Mouse (Mus musculus) heart, adult 2 months (tissue): ENCODE measurements around the gene Ahdc1. TPM values are rescaled to one million over a fixed set of nuclear protein-coding genes. Genes with fewer than 3 reads are reported as not detected.

Experiments used
- DNase-seq, 2 experiments: peaks; one replicate each; pipeline ENCODE4 v3.0.0; 2021
- H3K27ac ChIP-seq: fragments of 200-600 bp; 2 replicates; pipeline ENCODE4 v1.8.1; 2022
- H3K27me3 ChIP-seq: fragments of 200-500 bp; 2 replicates; pipeline ENCODE4 v1.6.1; 2012; ENCODE audit warnings: mild to moderate bottlenecking, low read length, inconsistent platforms, mixed read lengths; ENCODE audit not compliant: control insufficient read depth, insufficient read depth
- H3K36me3 ChIP-seq: fragments of 200-500 bp; 2 replicates; pipeline ENCODE4 v1.6.1; 2012; ENCODE audit warnings: low read length, inconsistent platforms; ENCODE audit not compliant: control insufficient read depth, insufficient read depth
- H3K4me1 ChIP-seq: fragments of 200-500 bp; 2 replicates; pipeline ENCODE4 v1.6.1; 2011; ENCODE audit warnings: low read length; ENCODE audit not compliant: control insufficient read depth, insufficient read depth
- H3K4me3 ChIP-seq: fragments of 200-600 bp; 2 replicates; pipeline ENCODE4 v1.8.1; 2022
- H3K79me2 ChIP-seq: fragments of 200-500 bp; replicated peaks from 2 replicates; pipeline ENCODE4 v1.6.1; 2012; ENCODE audit warnings: mild to moderate bottlenecking, inconsistent platforms, low read length, moderate library complexity, mixed read lengths; ENCODE audit not compliant: control insufficient read depth, insufficient read depth
- H3K9ac ChIP-seq: fragments of 200-500 bp; 2 replicates; pipeline ENCODE4 v1.6.1; 2012; ENCODE audit warnings: low read depth, mild to moderate bottlenecking, control low read depth, inconsistent platforms, low read length, mixed read lengths
- CTCF ChIP-seq: fragments of 200-600 bp; IDR thresholded peaks from 2 replicates; pipeline ENCODE4 v1.8.1; 2022; ENCODE audit warnings: antibody characterized with exemption, mild to moderate bottlenecking, moderate library complexity
- EP300 ChIP-seq: fragments of 200-500 bp; IDR thresholded peaks from 2 replicates; pipeline ENCODE4 v1.6.1; 2011; ENCODE audit warnings: low read depth, low read length, control low read depth; ENCODE audit not compliant: insufficient read depth
- POLR2A ChIP-seq: fragments of 200-500 bp; IDR thresholded peaks from 2 replicates; pipeline ENCODE4 v1.6.1; 2011; ENCODE audit warnings: mild to moderate bottlenecking, low read depth, low read length, control low read depth; ENCODE audit not compliant: insufficient read depth
- WGBS: fragments of 180-500 bp; shearing (Covaris S2); methylation state at CpG from one replicate; pipeline ENCODE4 v1.1.7; 2018; 5-methylcytosine and 5-hydroxymethylcytosine counted together
- intact Hi-C: fragments of 180-260 bp; cut with DNase I; formaldehyde crosslinking; loops from one replicate; pipeline ENCODE4 v1.15.1; 2025
- polyA plus RNA-seq: library from polyadenylated mRNA; depleted of rRNA; stranded (reverse); fragments of >200 nt; gene quantifications from 2 replicates; pipeline ENCODE4 v1.2.3, GENCODE M21; 2012
- total RNA-seq, 2 experiments: library from RNA; stranded (reverse); gene quantifications; 2 replicates each; pipeline ENCODE4 v1.2.3; 2021

The Ahdc1 gene
- total and polyA plus RNA-seq, 3 experiments: 21.8 to 50.9 (median 42.6) TPM

DNA sequence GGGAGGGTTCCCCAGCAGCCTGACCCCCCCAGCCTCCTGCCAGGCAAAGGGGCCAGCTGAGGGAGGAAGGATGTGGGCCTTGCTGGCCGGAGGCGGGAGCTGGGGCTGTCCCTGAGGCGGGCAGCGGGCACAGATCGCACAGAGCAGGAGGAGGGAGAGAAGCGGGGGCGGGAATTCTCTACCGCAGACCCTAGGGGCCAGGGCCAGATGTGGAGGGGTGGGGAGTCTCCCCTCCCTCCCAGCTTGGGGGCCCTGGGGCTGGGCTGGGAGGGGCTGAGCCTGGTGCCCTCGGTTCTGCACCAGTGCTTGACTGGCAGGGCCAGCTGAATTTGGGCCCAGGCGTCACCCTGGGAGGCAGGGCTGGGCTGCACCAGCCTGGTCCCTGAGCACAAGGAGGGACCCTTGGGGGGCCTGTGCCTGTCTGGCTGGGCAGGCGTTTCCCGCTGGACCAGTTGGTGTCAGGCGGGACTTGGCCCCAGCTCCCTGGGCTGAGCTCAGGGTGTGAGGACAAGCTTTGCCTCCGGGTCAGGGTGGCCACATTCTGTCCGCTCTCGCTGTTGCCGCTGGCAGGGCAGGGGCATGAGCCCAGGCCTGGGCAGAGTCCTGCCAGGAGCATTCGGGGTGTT lies 2.3 kb downstream of the Ahdc1 start:
- WGBS: 3% methylated on average over 18 of the region's 18 CpGs
- Histone ChIP-seq H3K36me3 (no peaks in the 10 kb centered on the region), H3K27ac (peak overlapping the region; percentile 96), H3K27me3 (no peaks in the 10 kb centered on the region), H3K4me1 (peaks cover 18% of the 10 kb centered on the region), H3K4me3 (peak overlapping the region; percentile 99), H3K9ac (peak overlapping the region; percentile 71), H3K79me2 (peaks cover 2% of the 10 kb centered on the region)
- intact Hi-C loops: loop anchor here (2.0 to 5.0 kb wide), 2 partner anchors 119 to 189 kb away; no protein-coding TSS in a partner anchor
- peak; percentile 81 to 87 for DNase-seq
- peak; percentile 21; the same call in 1 of the 2 replicates for TF ChIP-seq POLR2A
- no peak for TF ChIP-seq CTCF
- TF ChIP-seq EP300: 0 out of 2 replicates have a peak, but pooled peaks have one; percentile 9

DNA sequence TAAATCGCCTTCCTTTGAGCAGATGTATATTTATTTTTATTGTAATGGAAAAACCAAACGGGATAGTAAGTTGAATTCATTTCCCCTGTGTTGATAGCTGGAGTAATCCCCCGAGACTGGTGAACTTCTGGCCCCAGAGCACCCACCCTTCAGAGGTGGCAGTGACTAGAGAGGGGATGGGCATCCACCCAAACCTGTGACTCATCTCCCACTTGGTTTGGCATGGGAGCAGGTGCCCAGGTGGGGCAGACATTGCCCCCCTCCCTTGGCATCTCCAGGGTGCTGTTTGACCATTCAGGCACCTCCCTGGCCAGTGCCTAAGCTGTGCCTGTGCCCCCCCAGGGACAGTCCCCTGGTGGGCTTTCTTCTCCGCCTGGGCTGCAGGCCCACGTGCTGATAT lies 3.0 kb downstream of the Ahdc1 start:
- Histone ChIP-seq H3K9ac (no peak overlapping the region; the same call in 1 of the 2 replicates), H3K36me3 (no peaks in the 10 kb centered on the region), H3K4me1 (peaks cover 18% of the 10 kb centered on the region), H3K27ac (peak overlapping the region; percentile 96), H3K79me2 (peaks cover 3% of the 10 kb centered on the region), H3K4me3 (no peak overlapping the region; the same call in 1 of the 2 replicates), H3K27me3 (no peaks in the 10 kb centered on the region)
- DNase-seq: peak; percentile 44 to 50
- intact Hi-C loops: loop anchor here (1.0 to 5.0 kb wide), 2 partner anchors 38 to 188 kb away; no protein-coding TSS in a partner anchor
- WGBS: 29% methylated on average over 5 of the region's 5 CpGs
- TF ChIP-seq POLR2A: no peak
- no peak for TF ChIP-seq CTCF
- TF ChIP-seq EP300: no peak

DNA sequence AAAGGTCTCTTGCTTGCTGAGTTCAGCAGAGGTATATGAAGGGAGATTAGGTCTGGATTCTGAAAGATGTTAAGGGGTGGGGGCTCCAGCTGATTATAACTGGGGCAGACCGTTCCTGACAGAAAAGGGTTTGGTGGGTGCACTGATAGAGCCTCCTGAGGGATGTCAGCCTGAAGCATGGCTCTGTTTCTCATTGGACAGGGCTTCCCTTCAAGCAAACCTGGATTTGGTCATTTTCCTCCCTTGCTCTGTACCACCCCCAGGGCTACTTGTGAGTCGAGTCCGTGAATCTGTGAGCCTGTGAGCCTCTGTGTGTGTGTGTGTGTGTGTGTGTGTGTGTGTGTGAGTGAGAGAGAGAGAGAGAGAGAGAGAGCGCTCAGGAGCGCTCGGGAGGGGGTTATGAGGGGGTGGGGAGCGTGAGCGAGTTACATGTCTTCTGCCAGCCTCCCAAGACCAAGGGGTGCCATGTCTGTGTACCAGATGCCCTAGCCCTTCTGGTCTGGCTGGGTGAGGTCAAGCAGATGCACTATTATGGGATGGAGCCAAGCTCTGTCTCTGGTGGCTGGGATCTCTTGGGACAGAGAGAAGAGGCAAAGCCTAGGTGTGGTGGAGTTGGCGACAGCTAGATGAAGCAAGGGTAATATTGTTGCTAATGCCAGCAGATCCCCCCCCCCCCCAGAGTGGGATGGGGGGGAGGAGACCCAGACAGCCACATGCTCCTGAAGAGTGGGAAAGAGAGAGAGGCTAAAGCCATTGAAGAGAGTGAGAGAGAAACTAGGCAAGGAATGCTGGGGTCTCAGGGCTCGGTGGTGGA lies 4.0 kb downstream of the Ahdc1 start:
- H3K27ac ChIP-seq: peak overlapping the region; percentile 96
- no peak overlapping the region for H3K4me3 ChIP-seq
- intact Hi-C loops: loop anchor here (1.0 to 5.0 kb wide), 2 partner anchors 37 to 187 kb away; no protein-coding TSS in a partner anchor
- peak; percentile 10 to 26 for DNase-seq
- WGBS: 34% methylated on average over 10 of the region's 10 CpGs
- peaks cover 7% of the 10 kb centered on the region for H3K79me2 ChIP-seq
- H3K36me3 ChIP-seq: no peaks in the 10 kb centered on the region
- H3K9ac ChIP-seq: no peak overlapping the region
- no peak for TF ChIP-seq CTCF
- TF ChIP-seq EP300: no peak
- TF ChIP-seq POLR2A: no peak
- no peaks in the 10 kb centered on the region for H3K27me3 ChIP-seq
- H3K4me1 ChIP-seq: peaks cover 18% of the 10 kb centered on the region

DNA sequence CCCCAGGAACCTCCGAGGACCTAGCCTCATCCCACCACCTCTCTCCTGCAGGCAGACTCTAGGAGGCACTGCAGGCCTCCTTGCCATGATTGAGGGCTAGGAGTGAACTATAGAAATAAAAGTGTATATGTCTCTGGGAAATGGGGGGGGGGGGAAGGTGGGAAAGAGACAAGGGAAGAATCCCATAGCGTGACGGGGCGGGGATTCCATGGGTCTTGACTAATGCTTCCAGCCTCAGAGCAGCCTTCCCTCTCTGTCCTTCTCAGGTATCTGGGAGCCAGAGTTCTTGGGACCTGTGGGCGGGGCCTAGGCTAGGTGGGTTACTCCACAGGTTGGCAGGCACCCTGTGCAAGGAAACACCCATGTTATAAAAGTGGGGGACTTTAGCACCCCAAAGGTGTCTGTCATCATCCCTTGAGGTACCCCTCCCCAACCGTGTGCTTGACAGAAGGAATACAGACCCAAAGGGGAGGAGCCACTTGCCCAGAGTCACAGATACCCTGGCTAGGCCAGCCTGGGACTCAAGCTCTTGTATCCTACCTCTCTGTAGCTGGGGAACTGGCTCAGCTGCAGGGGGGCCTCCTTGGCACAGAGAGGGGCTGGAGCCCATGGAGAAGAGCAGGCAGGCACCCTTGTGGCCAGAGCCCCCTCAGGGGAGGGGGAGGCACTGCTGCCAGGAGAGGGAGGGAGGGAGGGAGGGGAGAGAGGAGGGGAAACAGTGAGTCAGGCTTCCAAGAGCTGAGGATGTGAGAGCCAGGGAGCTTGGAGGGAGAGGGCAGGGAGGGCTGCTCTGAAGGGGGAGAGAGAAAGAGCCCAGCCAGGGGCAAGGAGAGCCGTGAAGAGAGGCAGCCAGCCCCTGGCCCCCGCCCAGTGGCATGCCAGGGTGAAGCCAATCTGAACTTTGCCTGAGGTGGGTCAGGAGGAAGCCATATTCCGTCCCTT lies 4.9 kb downstream of the Ahdc1 start:
- peaks cover 23% of the 10 kb centered on the region for H3K4me1 ChIP-seq
- H3K4me3 ChIP-seq: no peak overlapping the region
- H3K27ac ChIP-seq: peak overlapping the region; percentile 58
- intact Hi-C loops: no loop called here
- peak; percentile 45 to 54 for DNase-seq
- peaks cover 12% of the 10 kb centered on the region for H3K79me2 ChIP-seq
- no peaks in the 10 kb centered on the region for H3K36me3 ChIP-seq
- peak; percentile 22 for TF ChIP-seq CTCF
- no peak for TF ChIP-seq EP300
- no peak for TF ChIP-seq POLR2A
- no peak overlapping the region for H3K9ac ChIP-seq
- H3K27me3 ChIP-seq: no peaks in the 10 kb centered on the region
- 41% methylated on average over 9 of the region's 9 CpGs for WGBS

DNA sequence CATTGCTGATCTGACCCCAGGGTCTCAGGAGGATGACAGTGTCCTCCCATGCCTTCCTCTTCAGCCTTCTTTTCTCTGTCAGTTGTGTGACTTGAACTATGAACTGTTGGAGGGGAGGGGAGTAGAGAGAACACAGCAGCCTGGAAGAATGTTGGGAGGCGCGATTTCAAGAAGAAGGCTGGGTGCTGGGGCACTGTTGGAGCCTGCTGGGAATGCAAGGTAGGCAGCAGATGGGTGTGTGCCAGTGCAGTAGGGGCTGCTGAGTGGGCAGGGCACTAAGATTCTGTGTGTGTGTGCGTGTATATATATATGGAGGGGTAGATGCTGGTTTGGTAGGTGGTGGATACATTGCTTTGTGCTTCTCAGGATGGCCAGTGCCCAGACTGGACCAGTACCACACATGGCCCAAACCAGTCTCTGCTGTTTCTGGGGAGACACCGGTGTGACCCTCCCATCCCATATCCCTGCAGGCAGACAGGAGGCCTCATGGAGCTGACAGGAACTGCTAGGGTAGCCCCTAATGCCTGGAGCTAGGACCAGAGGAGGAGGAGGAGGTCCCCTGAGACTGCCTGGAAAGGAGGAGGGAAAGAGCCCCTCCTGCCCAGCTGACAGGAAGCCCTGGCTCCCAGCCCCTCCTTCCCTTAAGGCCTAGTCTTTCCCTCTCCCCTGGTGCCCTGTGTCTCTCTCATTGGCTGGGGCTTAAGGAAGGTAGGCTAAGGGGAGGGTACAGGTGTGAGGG lies 5.8 kb downstream of the Ahdc1 start:
- H3K27me3 ChIP-seq: no peaks in the 10 kb centered on the region
- H3K4me1 ChIP-seq: peaks cover 26% of the 10 kb centered on the region
- H3K9ac ChIP-seq: 0 out of 2 replicates have a peak overlapping the region, but pooled peaks have one; percentile 5
- no peaks in the 10 kb centered on the region for H3K36me3 ChIP-seq
- H3K4me3 ChIP-seq: no peak overlapping the region
- intact Hi-C loops: no loop called here
- TF ChIP-seq POLR2A (no peak), EP300 (0 out of 2 replicates have a peak, but pooled peaks have one; percentile 20), CTCF (peak; percentile 23; the same call in 1 of the 2 replicates)
- H3K27ac ChIP-seq: peak overlapping the region; percentile 36
- DNase-seq: peak; percentile 50 to 63
- 38% methylated on average over 4 of the region's 4 CpGs for WGBS
- H3K79me2 ChIP-seq: peaks cover 13% of the 10 kb centered on the region
